Mouse (Mus musculus): ENCODE results near the gene P2rx6.
"Not testable (repeated sequence)": the region's sequence is repeated elsewhere in the genome, so short reads cannot be mapped to it uniquely, and the experiment has no call there.

Gene P2rx6

GRCm38 (mm10) chr16:17604941-17605340 is 43.3 kb downstream of the P2rx6 start:
- no peak overlapping the region for H3K4me3 ChIP-seq (replicated peaks; ENCODE audit: low read length)
- TF ChIP-seq POU5F1 (IDR thresholded peaks at IDR 0.05; ENCODE audit: borderline replicate concordance, low read length) (no peak), CTCF (conservative IDR thresholded peaks at IDR 0.05; ENCODE audit: low read length) (no peak), NANOG (IDR thresholded peaks at IDR 0.05; ENCODE audit: borderline replicate concordance, low read length) (no peak)
- no peaks in the 10 kb centered on the region for H3K36me3 ChIP-seq (ENCODE audit: insufficient read depth, low read length)
- H3K4me1 ChIP-seq (replicated peaks; ENCODE audit: low read depth, low read length): no peaks in the 10 kb centered on the region
- H3K27me3 ChIP-seq (ENCODE audit: insufficient read depth, low read length): no peaks in the 10 kb centered on the region
- peaks cover 13% of the 10 kb centered on the region for H3K9me3 ChIP-seq (ENCODE audit: low read length)

GRCm38 (mm10) chr16:17605684-17606083 is 44.0 kb downstream of the P2rx6 start:
- Histone ChIP-seq H3K27me3 (ENCODE audit: insufficient read depth, low read length) (no peaks in the 10 kb centered on the region), H3K9me3 (ENCODE audit: low read length) (peaks cover 21% of the 10 kb centered on the region), H3K36me3 (ENCODE audit: insufficient read depth, low read length) (no peaks in the 10 kb centered on the region), H3K4me3 (replicated peaks; ENCODE audit: low read length) (no peak overlapping the region), H3K4me1 (replicated peaks; ENCODE audit: low read depth, low read length) (no peaks in the 10 kb centered on the region)
- TF ChIP-seq POU5F1 (IDR thresholded peaks at IDR 0.05; ENCODE audit: borderline replicate concordance, low read length): no peak
- TF ChIP-seq NANOG (IDR thresholded peaks at IDR 0.05; ENCODE audit: borderline replicate concordance, low read length): no peak
- TF ChIP-seq CTCF (conservative IDR thresholded peaks at IDR 0.05; ENCODE audit: low read length): no peak

- H3K4me3 ChIP-seq (replicated peaks; ENCODE audit: low read length): no peak overlapping the region
- no peak for TF ChIP-seq POU5F1 (IDR thresholded peaks at IDR 0.05; ENCODE audit: borderline replicate concordance, low read length)
- no peak for TF ChIP-seq NANOG (IDR thresholded peaks at IDR 0.05; ENCODE audit: borderline replicate concordance, low read length)
- TF ChIP-seq CTCF (conservative IDR thresholded peaks at IDR 0.05; ENCODE audit: low read length): no peak
Measured at GRCm38 (mm10) chr16:17611383-17611782, 49.7 kb downstream of the P2rx6 start.

GRCm38 (mm10) chr16:17614740-17615139 is 53.1 kb downstream of the P2rx6 start:
- H3K27me3 ChIP-seq (ENCODE audit: insufficient read depth, low read length); H3K4me3 ChIP-seq (replicated peaks; ENCODE audit: low read length); H3K36me3 ChIP-seq (ENCODE audit: insufficient read depth, low read length): not testable (repeated sequence)
- H3K4me1 ChIP-seq (replicated peaks; ENCODE audit: low read depth, low read length): peaks cover 26% of the 10 kb centered on the region
- TF ChIP-seq CTCF (conservative IDR thresholded peaks at IDR 0.05; ENCODE audit: low read length): peak; percentile 30
- H3K9me3 ChIP-seq (ENCODE audit: low read length): peaks cover 17% of the 10 kb centered on the region

More at GRCm38 (mm10) chr16:17611383-17611782, 49.7 kb downstream of the P2rx6 start:
- H3K9me3 ChIP-seq (ENCODE audit: low read length): peaks cover 25% of the 10 kb centered on the region
- H3K36me3 ChIP-seq (ENCODE audit: insufficient read depth, low read length): no peaks in the 10 kb centered on the region
- H3K27me3 ChIP-seq (ENCODE audit: insufficient read depth, low read length): no peaks in the 10 kb centered on the region
- peaks cover under 1% of the 10 kb centered on the region; the same call in 1 of the 2 replicates for H3K4me1 ChIP-seq (replicated peaks; ENCODE audit: low read depth, low read length)

- H3K4me3 ChIP-seq (replicated peaks; ENCODE audit: low read length): no peak overlapping the region
- H3K9me3 ChIP-seq (ENCODE audit: low read length): peaks cover 7% of the 10 kb centered on the region
- peaks cover 7% of the 10 kb centered on the region for H3K36me3 ChIP-seq (ENCODE audit: insufficient read depth, low read length)
- TF ChIP-seq CTCF (conservative IDR thresholded peaks at IDR 0.05; ENCODE audit: low read length): no peak
- H3K4me1 ChIP-seq (replicated peaks; ENCODE audit: low read depth, low read length): peaks cover 40% of the 10 kb centered on the region
- H3K27me3 ChIP-seq (ENCODE audit: insufficient read depth, low read length): no peaks in the 10 kb centered on the region
Measured at GRCm38 (mm10) chr16:17616212-17616611, 54.5 kb downstream of the P2rx6 start.

GRCm38 (mm10) chr16:17617922-17618565 is 56.4 kb downstream of the P2rx6 start:
- TF ChIP-seq NANOG (IDR thresholded peaks at IDR 0.05; ENCODE audit: borderline replicate concordance, low read length): no peak
- TF ChIP-seq CTCF (conservative IDR thresholded peaks at IDR 0.05; ENCODE audit: low read length): peak; percentile 99
- TF ChIP-seq POU5F1 (IDR thresholded peaks at IDR 0.05; ENCODE audit: borderline replicate concordance, low read length): peak; percentile 43; the same call in 1 of the 2 replicates
- H3K36me3 ChIP-seq (ENCODE audit: insufficient read depth, low read length): peaks cover 25% of the 10 kb centered on the region
- H3K9me3 ChIP-seq (ENCODE audit: low read length): peaks cover 4% of the 10 kb centered on the region
- no peaks in the 10 kb centered on the region for H3K27me3 ChIP-seq (ENCODE audit: insufficient read depth, low read length)
- peak overlapping the region; percentile 100 for H3K4me3 ChIP-seq (replicated peaks; ENCODE audit: low read length)
- H3K4me1 ChIP-seq (replicated peaks; ENCODE audit: low read depth, low read length): peaks cover 52% of the 10 kb centered on the region

GRCm38 (mm10) chr16:17619198-17620105 is 57.8 kb downstream of the P2rx6 start, which contains the start of gene Smpd4:
TSS of gene Smpd4 (plus strand) at chr16:17619354.
- Histone ChIP-seq H3K9me3 (ENCODE audit: low read length) (peaks cover 3% of the 10 kb centered on the region), H3K4me1 (replicated peaks; ENCODE audit: low read depth, low read length) (peaks cover 52% of the 10 kb centered on the region), H3K27me3 (ENCODE audit: insufficient read depth, low read length) (no peaks in the 10 kb centered on the region), H3K4me3 (replicated peaks; ENCODE audit: low read length) (peak within 1 kb of the TSS; percentile 100), H3K36me3 (ENCODE audit: insufficient read depth, low read length) (peaks cover 39% of the 10 kb centered on the region)
- no peak for TF ChIP-seq CTCF (conservative IDR thresholded peaks at IDR 0.05; ENCODE audit: low read length)
- TF ChIP-seq POU5F1 (IDR thresholded peaks at IDR 0.05; ENCODE audit: borderline replicate concordance, low read length): no peak
- TF ChIP-seq NANOG (IDR thresholded peaks at IDR 0.05; ENCODE audit: borderline replicate concordance, low read length): no peak

- H3K36me3 ChIP-seq (ENCODE audit: insufficient read depth, low read length): peaks cover 63% of the 10 kb centered on the region
- H3K27me3 ChIP-seq (ENCODE audit: insufficient read depth, low read length): no peaks in the 10 kb centered on the region
- H3K9me3 ChIP-seq (ENCODE audit: low read length): no peaks in the 10 kb centered on the region
- peaks cover 59% of the 10 kb centered on the region for H3K4me1 ChIP-seq (replicated peaks; ENCODE audit: low read depth, low read length)
- TF ChIP-seq CTCF (conservative IDR thresholded peaks at IDR 0.05; ENCODE audit: low read length) (no peak), NANOG (IDR thresholded peaks at IDR 0.05; ENCODE audit: borderline replicate concordance, low read length) (no peak), POU5F1 (IDR thresholded peaks at IDR 0.05; ENCODE audit: borderline replicate concordance, low read length) (no peak)
- H3K4me3 ChIP-seq (replicated peaks; ENCODE audit: low read length): 0 out of 2 replicates have a peak overlapping the region, but pooled peaks have one; percentile 10
Measured at GRCm38 (mm10) chr16:17621936-17622335, 60.3 kb downstream of the P2rx6 start.

Measured in E14TG2a.4 (cell line).